Mouse (Mus musculus) naive thymus-derived CD4-positive, alpha-beta T cell, adult 2 months (primary cell): ENCODE measurements at regions not wholly inside any gene's neighbourhood (a gene's known extent, or its start where the extent isn't known, plus 50 kb on each side); places are given as distances from the start of the nearest gene placed in this dataset.

ENCODE experiments used
- DNase-seq: peaks from one replicate; pipeline ENCODE4 v3.0.0-alpha.2; 2011; ENCODE audit warnings: low read depth

DNA sequence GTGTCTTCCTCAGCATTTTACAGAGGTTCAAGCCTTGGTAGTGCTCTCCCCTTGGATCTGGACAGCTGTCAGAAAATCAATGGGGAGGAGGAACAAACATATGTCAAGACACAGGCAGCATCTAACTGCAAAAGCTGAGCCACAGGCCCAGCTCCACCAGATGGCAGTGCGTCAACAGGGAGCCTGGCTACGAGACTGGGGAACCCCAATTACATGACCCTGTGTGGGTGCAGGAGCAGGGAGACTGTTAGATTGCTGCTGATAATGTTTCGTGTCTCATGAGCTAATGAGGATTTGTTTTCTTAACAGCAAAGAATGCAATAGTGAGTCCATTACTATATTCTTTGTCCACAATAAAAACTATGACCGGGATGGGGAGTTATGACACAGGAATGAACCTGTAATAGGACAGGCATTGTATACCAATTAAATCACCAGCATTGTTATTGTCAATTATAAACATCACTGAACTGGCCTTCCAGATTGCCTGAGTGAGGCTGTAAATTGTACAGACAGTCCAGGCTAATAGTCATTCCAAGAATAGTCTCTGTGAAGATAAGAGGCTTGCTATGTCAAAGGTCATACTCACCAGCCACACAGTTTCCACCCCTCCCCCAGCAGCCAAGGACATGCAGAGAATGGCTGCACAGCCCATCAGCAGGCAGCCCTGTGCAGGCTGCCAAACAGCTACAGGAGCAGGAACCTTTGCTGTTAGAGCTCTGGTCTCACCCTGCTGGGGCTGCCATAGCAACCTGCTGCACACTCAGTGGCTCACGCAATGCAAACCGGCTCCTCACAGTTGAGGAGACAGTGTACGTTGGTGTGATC is 58.8 kb upstream of the Barx2 start:
- no peak for DNase-seq

DNA sequence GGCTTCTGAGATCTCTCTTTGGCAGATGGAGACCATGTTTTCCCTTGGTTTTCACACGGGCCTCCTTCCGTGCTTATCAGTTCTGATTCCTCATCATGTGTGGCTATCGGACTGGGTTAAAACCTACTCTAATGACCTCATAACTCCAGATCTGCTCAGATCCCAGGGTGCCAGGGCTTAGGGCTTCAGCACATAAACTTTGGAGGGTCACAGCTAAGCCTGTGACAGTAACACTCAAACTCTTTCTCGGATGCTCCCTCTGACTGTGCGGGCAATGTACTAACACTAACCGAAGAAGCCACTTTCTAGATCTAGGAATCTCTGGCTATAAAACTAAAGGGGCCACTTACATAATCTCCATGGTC is 59.3 kb upstream of the Barx2 start:
- DNase-seq, result no peak

DNA sequence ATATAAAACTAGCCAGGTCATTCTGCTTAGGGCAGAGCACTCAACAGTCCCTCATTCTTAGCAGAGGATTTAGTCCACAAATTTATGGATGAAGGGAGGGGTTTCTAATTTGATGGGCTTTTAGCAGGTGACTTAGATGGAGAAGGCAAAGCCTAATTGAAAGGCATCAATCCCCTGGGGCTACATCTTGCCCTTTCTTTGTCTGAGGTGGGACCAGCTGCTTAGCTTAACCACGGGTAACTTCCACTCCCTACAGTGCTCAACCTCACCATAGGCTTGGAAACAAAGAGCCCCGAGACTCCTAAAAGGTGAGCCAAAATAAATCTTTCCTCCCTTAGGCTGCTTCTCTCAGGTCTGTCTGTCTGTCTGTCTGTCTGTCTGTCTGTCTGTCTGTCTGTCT is 62.9 kb upstream of the Barx2 start:
- no peak for DNase-seq

DNA sequence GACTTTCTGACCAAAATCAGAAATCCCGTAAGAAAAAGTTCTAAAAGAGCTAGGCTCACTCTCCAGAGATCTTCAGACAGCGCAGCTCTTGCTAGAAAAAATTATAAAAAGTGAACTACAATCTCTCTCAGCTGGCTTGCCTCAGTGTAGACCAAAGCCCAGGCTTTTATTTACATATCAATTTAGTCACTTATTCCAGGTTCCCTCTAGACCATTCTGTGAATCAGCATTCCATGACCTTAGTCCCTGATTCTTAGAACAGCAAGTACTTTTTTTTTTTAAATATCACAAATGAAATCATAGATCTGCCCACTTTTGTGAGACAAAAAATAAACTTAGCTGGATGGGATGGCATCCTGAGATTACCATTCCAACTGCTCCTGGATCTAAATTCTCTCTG is 64.8 kb upstream of the Barx2 start:
- no peak for DNase-seq

DNA sequence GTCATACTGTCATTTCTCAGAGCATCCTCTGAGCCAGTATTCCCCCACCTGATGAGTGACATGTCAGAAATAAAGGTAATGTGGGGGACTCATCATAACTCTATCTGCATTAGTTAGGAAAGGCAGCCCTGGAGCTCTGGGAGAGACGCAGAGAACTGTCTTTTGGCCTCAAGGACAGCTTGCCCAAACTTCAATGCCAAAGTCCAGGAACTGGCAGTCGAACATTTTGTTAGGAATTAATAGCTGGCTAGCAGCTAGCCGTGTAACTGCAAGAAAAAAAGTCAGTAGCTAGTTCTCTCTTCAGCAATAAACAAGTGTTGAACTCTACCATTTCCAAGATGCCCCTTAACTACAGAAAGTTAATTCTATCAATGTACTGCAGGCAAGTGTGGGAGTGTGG is 65.9 kb upstream of the Barx2 start:
- no peak for DNase-seq

DNA sequence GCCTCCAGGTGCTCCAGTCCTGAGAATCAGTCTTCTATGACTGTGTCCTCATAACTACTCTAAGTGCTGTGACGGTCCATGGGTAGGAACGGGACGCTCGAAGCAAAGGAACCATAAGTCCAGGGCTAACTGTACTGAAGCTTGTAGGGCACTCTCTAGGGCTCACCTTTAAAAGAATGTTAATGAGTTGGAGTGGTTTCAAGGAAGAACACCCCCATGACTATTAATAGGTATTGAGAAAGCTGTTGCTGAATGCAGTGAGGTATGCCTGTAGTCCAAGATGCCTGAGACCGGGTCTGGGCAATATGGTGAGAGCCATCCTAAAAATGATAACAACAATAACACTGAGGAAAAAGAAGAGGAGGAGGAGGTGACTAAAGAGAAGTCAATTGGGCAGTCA is 67.2 kb upstream of the Barx2 start:
- DNase-seq, result no peak

DNA sequence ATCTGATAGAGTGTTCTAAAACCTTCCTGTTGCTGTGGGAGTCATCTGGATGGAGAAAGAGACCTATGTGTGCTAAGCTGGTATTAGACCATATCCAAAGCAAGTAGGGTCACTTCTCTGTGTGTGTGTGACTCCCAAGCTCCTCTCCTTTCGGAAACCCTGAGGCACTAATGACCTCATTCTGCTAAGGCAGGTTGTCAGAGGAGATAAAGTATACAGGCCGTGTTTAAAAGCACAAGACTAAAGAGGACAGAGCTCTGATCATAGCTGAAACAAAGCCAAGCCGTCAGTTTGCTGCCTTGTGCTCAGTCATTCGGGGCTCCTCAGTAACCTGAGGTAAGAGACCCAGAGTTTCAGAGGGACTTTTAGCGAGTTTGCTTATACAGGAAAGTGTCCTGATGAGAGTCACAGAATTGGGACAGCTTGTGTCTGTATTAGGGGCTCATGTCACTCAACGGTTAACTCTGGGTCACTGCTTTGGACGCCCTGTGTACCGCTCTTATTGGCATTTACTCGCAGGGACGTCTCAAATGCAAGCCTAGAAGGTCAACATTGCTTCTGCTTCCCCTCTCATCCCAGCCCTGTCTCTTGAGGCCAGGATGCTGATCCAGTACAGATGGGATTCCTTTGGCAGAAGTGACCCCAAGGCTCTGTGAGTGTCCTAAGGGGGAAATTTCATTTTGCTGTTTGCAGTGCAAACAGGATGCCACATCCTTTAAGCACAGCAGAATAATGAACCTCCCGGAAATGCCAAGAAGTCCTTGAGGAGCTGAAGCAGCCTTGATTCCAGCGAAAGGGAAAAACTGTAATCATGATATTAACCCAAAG is 70.7 kb upstream of the Barx2 start:
- DNase-seq, result no peak

DNA sequence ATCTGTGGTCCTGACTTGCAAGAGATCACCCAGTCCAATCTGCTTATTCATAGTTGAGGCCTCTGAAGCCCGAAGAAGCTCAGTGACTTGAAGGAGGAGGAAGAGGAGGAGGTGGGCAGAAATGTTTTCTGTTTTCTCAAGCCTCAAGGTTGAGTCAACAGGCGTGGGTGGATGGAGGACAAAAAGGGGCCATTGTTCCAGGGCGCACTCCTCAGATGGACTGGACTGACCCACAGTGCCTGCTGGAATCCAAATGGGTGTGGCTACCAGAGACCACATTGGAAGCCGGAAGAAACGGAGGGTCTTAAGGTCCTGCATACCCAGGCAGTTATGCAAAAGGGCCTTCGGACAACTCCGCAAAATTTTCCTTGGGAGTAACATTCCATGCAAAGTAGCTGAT is 75.6 kb upstream of the Barx2 start:
- no peak for DNase-seq

DNA sequence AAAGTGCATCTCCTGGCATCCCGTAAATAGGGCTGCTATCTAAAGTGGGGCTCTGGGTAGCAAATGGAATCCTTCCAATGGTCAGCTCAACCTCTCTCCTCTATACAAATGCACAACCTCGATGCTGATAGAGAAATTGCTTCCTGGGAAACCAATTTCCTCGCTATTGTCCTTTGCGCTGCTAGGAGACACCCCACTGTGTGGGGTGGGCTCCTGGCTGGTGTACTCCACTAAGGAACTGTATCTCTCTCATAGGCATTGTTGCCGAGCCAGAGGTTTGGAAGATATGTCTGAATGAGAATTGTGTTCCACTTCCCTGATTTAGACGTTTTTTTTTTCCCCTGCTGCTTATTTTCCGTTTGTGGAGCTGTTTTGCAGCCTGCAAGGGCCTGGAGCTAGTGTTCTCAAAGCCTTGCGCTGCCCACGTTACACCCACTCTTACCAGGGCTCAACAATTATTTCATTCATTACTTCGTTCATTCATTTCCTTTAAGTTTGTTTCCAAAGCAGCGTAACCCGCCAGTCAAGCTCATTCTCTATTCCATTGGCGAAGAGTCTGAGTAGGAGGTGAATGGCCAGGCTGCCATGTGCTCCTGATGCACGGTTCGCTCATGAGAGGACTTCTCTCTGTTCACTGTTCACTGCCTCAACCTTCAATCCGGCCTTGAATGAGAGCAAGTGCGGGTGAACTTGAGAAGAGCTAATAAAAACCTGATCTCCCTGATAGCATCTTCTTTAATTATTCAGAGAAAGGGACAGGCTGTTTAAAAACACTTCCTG is 76.5 kb upstream of the Barx2 start:
- no peak for DNase-seq

DNA sequence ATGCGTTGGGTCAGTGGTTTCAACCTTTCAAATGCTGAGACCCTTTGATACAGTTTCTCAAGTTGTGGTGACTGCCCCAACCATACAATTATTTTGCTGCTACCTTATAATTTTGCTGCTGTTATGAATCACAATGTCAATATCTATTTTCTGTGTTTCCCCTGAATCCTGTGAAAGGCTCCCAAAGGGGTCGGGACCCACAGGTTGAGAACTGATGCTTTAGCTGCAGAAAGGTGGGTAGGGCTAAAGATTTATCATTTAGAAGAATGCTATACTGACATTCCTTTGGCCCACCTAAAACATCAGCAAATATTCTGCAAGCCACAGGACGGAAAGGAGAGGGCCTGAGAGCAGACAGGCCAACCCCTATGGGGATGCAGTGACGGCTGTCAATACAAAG is 77.2 kb upstream of the Barx2 start:
- no peak for DNase-seq

DNA sequence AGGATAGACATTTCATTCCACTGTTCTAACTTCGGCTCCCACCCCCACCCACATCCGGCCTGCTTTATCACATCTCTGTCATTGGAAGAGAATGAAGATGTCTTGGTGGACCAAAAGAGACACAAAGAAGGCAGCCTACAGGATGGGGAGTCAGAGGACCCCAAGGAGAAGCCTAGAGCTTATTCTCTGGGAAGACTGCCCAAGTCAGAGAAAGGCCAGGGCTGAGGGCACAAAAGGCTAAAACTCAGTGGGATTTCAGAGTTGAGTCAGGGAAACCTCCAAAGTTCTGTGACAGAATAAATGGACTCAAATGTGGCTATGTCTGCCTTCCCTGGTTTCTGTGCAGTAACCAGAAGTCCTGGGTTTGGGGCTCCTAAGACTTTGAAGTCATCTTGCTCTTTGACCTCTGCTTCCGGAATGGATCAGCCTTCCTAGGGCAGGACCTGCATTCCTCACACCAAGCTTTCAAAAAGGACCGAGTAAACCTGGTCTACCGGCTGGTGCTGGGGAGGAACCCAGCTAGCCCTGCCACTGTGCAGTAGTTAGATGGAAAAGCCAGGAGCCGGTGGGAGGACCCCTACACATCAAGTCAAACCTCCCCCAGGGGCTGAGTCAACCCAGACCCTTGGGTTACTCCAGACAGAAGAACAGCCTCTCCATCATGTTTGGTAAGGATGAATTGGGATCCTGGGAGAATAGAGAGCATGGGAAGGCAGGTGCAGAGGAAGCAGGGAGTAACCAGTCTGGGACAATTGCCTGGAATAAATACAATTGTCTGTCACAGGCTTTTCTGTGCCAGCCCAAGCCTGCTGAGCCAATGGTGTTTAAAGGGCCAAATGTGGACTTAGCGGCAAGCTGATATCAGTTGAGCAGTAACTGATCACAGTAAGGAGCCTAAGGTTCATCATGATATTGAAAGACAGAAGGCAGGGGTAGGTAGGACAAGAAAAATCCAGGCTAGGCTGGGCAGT is 80.7 kb upstream of the Barx2 start:
- no peak for DNase-seq

DNA sequence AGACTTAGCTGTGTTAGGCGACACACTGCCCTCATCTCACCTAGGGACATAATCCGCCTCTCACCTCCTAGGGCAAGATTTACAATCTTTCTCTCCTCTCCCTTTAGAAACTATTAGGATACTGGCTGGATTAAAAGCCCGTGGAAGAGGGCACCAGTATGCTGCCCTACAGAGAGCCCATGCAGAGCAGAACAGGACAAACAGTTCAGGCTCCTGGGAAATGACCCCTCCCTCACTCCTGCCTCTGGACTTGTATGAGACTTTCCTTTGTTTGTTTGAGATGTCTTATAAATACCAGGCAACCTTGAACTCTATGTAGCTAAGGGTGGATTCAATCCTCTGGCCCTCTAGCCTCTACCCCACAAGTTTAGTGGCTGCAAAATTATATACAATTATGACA is 81.8 kb upstream of the Barx2 start:
- DNase-seq, result no peak

DNA sequence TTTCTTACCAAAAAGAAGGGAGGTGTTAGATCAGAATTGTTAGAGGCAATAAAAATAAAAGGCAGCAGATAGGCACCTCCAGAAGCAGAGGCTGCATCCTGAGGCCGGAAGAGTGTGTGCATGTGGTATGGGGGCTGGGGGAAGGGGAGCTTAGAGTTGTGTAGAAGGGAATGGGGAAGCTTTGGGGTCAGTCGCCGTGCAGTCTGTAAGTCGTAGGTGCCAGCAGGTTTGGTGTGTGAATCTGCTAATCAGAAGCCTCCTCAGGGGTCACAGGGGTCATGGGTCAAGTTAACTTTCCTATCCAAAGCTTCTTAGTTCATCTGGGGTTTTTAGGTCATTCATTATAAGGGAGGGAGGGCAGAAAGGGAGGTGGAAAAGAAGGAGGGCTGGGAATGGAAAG is 82.4 kb upstream of the Barx2 start:
- no peak for DNase-seq

DNA sequence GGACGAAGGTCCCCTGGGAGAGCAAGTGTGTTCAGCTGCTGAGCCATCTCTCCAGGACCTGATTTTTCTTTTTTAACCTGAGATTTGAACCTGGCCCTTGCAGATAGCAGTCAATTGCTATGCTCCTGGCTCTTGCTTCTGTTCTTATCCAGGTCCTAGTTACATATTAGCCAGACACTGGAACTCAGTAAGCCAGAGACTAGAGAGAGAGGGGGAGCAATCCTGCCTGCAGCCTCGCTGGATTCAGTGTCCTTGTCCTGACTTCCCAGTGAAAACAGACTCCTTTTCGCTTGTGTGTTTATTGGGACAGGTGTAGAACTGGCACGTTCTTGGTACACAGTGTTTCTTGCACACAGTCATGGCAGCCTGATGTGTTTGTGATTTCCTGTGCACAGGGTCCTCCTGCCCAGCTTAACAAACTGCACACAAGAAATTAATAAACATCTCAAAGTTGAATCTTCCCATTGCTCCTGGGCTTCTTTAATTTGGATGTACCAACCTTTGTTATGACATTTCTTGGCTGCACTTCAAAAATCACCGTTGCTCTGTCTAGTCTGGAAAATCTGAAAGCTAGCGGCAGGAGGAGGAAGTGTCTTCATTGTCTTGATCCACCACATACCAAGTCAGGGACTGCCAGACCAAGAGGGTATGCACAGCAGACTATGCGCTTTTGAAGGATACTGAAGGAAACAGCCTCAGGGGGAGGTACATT is 83.4 kb upstream of the Barx2 start:
- DNase-seq, result no peak

DNA sequence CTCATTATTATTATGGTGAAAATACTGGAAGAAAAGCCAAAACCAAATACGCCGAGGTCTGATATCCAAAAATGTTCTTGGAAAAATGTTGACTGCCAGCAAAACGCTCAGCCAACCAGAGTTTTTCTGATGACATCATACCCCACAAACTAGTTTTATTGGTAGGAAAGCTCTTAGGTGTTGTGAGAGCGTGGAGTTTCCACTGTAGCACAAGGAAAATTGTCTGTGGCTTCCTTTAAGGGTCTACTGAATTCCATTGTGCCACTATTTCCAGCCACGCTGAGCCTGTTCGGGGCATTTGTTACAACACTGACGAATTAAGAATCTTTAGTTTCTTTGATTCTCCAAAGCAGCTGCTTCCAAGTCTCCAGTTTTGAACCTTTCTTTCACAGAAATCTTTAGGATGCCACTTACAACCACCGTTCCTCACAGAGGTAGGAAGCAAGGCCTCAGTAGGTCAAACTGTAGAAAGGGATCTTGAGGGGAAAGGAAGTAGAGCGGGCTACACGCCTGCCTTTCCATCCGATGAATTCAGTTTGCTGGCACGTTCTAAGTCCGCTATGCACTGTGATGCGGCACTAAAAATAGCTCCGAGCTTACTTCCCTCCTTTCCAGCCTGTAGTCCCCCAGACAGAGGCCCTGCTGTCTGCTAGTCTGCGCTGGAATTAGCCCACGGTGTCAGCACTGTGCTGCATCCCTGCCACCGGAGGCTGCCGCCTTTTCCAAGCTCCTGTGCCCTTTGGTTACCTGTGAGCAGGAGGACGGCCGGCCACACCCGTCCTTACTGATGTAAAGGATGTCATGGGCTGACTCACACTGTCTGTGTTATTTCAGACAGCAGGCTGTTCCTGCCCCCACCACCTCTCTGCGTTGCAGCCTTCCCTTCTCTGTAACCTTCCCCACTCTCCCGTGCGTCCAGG is 84.2 kb upstream of the Barx2 start:
- no peak for DNase-seq

DNA sequence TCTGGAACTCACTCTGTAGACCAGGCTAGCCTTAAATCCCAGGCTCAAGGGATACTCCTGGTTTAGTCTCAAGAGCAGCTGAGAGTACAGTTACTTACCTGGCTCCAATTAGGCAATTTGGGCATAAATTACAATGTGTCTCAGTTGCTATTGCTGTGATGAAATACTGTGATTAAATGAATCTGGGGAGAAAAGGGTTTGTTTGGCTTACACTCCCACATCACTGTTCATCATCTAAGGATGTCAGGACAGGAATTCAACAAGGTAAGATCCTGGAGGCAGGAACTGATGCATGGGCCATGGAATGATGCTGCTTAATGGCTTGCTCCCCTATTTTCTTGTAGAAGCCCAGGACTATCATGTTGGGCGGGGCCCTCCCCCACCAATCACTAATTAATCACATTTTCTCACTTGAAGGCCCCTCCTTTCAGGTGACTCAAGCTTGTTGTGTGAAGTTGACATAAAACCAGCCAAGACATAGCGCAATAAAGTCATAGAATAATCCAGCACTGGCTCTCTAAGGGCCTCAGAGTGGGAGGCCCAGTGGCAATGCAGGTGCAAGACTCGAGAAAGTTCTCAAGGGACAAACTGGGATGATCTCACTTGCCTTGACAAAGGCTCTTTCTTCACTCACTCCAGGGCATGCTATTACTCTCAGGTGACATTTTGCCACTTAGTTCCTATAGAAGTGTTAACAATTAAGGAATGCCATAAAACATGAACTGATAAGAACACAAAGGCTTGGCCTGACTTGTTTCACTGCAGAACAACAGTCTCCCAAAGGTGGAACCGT is 85.4 kb upstream of the Barx2 start:
- DNase-seq, result no peak

DNA sequence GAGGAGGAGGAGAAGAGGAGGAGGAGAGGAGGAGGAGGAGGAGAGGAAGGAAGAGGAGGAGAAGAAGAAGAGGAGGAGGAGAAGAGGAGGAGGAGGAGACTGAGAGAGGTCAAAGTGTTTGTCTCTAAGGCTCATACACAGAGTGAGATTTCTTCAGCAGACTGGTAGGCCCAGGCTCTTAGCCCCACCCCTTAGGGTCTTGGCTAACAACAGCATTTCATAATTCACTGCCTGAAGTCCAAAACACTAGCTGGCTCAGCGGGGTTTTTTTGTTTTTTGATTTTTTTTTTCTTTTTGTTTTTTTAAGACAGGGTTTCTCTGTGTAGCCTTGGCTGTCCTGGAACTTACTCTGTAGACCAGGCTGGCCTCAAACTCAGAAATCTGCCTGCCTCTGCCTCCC is 86.5 kb upstream of the Barx2 start:
- no peak for DNase-seq

DNA sequence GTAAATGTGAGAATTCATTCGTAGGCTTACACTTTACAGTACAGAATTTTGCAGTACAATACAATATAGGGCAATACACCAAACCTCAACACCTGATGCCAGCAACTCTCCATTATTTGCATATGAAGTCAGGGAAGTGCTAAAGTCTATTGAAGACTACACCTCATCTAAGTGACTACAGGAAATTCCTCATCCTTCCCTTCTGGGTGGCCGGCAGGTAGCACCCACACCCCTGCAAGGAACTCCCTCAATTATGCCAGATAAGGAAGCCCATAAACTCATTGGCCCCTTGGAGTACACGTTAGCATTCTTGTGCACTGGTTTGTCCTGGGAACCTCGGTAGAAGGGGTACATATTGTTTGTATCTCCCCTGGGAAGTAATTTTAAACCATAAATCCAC is 89.7 kb upstream of the Barx2 start:
- no peak for DNase-seq

DNA sequence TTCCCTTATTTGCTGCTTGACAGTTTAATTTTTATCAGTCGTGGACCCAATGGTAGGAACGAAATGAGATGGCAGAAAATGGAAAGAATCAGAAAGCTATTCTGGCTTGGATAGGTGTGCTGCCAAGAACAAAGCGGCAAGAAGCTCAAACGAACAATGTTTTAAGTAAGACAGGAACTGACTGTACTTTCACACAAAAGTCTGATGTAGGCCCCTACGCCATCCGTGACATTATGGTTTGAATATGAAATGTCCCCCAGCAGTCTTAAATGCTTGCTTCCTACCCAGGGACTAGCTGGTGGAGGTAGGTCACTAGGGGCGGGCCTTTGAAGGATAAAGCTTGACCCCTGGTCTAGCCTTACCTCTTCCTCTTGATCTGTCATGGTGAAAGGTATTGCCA is 90.5 kb upstream of the Barx2 start:
- DNase-seq, result no peak
